Mouse (Mus musculus) ES-Bruce4 (cell line): ENCODE results near the gene Cdc26.

Source experiments
- EP300 ChIP-seq: IDR thresholded peaks from 2 replicates; pipeline ENCODE4 v1.6.1; 2011; ENCODE audit warnings: low read depth, low read length; ENCODE audit not compliant: insufficient read depth
- POLR2A ChIP-seq: IDR thresholded peaks from one replicate; pipeline ENCODE4 v1.8.1; 2011; ENCODE audit warnings: low read length; ENCODE audit not compliant: insufficient read depth

- TF ChIP-seq EP300 (no peak), POLR2A (no peak)
Observed at GRCm38 (mm10) chr4:62383207-62383606, 25.2 kb downstream of the Cdc26 start.
